Mouse (Mus musculus): Measurements from ENCODE around the gene Hs3st3a1. TPM values are rescaled to one million over a fixed set of nuclear protein-coding genes. Genes with fewer than 3 reads are reported as not detected.

Hs3st3a1 gene
- polyA plus RNA-seq, 1 experiment from 2014 or later: 3.4 TPM

DNA sequence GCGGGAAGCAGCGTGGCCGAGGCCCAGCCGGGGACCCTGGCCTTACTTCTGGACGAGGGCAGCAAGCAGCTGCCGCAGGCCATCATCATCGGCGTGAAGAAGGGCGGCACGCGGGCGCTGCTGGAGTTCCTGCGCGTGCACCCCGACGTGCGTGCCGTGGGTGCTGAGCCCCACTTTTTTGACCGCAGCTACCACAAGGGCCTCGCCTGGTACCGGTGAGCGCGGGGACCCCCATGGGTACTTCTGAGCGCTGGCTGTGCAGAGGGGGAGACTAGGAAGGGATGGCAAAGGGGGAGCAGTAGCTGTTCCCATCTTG is 1.2 kb downstream of the Hs3st3a1 start, which contains the start of gene F930015N05Rik:
Gene F930015N05Rik, minus strand, starts transcription at position 242 of the 316 bp plus-strand sequence.
- H3K9ac ChIP-seq (ENCODE audit: low read length): peak within 1 kb of the TSS; percentile 91
- no peaks in the 10 kb centered on the region; the same call in 1 of the 2 replicates for H3K27me3 ChIP-seq (ENCODE audit: control insufficient read depth, insufficient read depth, low read length)
- H3K4me1 ChIP-seq (ENCODE audit: control insufficient read depth, insufficient read depth, low read length): peaks cover 6% of the 10 kb centered on the region; the same call in 1 of the 2 replicates
- ATAC-seq (ENCODE audit: low FRiP score) (peak; percentile 25; the same call in 1 of the 2 replicates), DNase-seq (ENCODE audit: low spot score, missing footprints) (peak; percentile 93)
- peak within 1 kb of the TSS; percentile 66 for H3K4me3 ChIP-seq (ENCODE audit: low read depth, low read length)
- H3K4me2 ChIP-seq: peak within 1 kb of the TSS; percentile 97
- H3K27ac ChIP-seq (ENCODE audit: low read depth, low read length): peak within 1 kb of the TSS; percentile 59
- no peaks in the 10 kb centered on the region for H3K9me3 ChIP-seq (ENCODE audit: control insufficient read depth, low read length)
- under 1% methylated on average over 24 of the region's 24 CpGs for WGBS
- no peaks in the 10 kb centered on the region for H3K36me3 ChIP-seq (ENCODE audit: control insufficient read depth, insufficient read depth, low read length)

DNA sequence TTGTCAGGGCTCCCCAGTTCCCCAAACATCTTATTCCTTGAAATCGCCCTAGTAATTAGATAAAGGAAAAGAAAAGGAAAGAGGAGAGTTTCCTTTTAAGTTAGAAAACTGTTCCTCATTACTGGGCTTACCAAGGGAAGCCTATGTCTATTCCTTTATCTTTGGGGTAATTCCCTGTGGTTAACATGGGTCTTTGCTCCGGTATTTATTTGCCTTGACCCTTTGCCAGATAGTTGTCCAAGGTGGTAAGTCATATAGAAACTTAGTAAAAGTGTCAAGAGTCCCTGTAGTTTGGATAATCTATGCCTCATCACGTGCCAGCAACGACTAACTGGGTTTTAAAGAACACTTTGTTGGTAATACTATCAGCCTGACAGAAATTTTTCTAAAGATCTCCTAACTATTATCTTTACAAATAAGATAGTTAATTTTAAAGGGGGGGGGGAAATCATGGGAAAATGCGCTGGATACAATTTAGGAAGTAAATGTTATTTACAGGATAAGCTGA is 1.7 kb downstream of the Hs3st3a1 start:
- no peaks in the 10 kb centered on the region for H3K36me3 ChIP-seq (ENCODE audit: control insufficient read depth, insufficient read depth, low read length)
- H3K27me3 ChIP-seq (ENCODE audit: control insufficient read depth, insufficient read depth, low read length): no peaks in the 10 kb centered on the region; the same call in 1 of the 2 replicates
- H3K9ac ChIP-seq (ENCODE audit: low read length): peak overlapping the region; percentile 91
- peak overlapping the region; percentile 66 for H3K4me3 ChIP-seq (ENCODE audit: low read depth, low read length)
- WGBS: 14% methylated on average over 5 of the region's 5 CpGs
- H3K9me3 ChIP-seq (ENCODE audit: control insufficient read depth, low read length): no peaks in the 10 kb centered on the region
- H3K4me2 ChIP-seq: peak overlapping the region; percentile 97
- no peak overlapping the region for H3K27ac ChIP-seq (ENCODE audit: low read depth, low read length)
- DNase-seq (ENCODE audit: low spot score, missing footprints): peak; percentile 95
- peaks cover 6% of the 10 kb centered on the region; the same call in 1 of the 2 replicates for H3K4me1 ChIP-seq (ENCODE audit: control insufficient read depth, insufficient read depth, low read length)
- no peak for ATAC-seq (ENCODE audit: low FRiP score)

GRCm38 (mm10) chr11:64437721-64438120 is 2.6 kb downstream of the Hs3st3a1 start:
- DNase-seq (ENCODE audit: low spot score, missing footprints) (peak; percentile 88), ATAC-seq (ENCODE audit: low FRiP score) (no peak)
- no peak overlapping the region for H3K27ac ChIP-seq (ENCODE audit: low read depth, low read length)
- no peaks in the 10 kb centered on the region; the same call in 1 of the 2 replicates for H3K27me3 ChIP-seq (ENCODE audit: control insufficient read depth, insufficient read depth, low read length)
- H3K36me3 ChIP-seq (ENCODE audit: control insufficient read depth, insufficient read depth, low read length): no peaks in the 10 kb centered on the region
- no peak overlapping the region for H3K9ac ChIP-seq (ENCODE audit: low read length)
- 19% methylated on average over 3 of the region's 3 CpGs for WGBS
- H3K4me2 ChIP-seq: peak overlapping the region; percentile 28; the same call in 1 of the 2 replicates
- H3K4me3 ChIP-seq (ENCODE audit: low read depth, low read length): peak overlapping the region; percentile 3; the same call in 1 of the 2 replicates
- peaks cover 9% of the 10 kb centered on the region for H3K4me1 ChIP-seq (ENCODE audit: control insufficient read depth, insufficient read depth, low read length)
- no peaks in the 10 kb centered on the region for H3K9me3 ChIP-seq (ENCODE audit: control insufficient read depth, low read length)

GRCm38 (mm10) chr11:64438909-64439308 is 3.8 kb downstream of the Hs3st3a1 start:
- 27% methylated on average over 3 of the region's 3 CpGs for WGBS

DNA sequence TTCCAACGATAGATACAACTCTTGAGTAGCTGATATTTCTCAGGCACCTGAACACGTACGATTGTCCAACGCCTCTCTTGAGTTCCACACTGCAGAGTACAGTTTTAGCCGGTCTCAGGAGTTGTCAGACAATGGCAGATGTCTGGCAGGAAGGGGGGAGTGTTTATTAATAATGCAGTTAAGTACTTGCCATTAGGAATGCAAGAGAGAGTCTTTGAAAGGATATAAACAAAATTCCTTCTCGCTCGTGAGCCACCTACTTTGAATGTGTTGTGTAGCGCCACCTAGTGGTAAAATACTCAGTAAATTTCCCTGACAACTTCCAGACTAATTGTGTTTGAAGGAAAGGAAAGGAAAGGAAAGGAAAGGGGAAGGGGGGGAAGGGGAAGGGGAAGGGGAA is 7.0 kb downstream of the Hs3st3a1 start:
- no peaks in the 10 kb centered on the region for H3K36me3 ChIP-seq (ENCODE audit: control insufficient read depth, insufficient read depth, low read length)
- H3K27ac ChIP-seq (ENCODE audit: low read depth, low read length): no peak overlapping the region
- DNase-seq (ENCODE audit: low spot score, missing footprints): peak; percentile 97
- no peak for ATAC-seq (ENCODE audit: low FRiP score)
- H3K9ac ChIP-seq (ENCODE audit: low read length): no peak overlapping the region
- no peak overlapping the region for H3K4me3 ChIP-seq (ENCODE audit: low read depth, low read length)
- H3K4me2 ChIP-seq: no peak overlapping the region
- 39% methylated on average over 8 of the region's 8 CpGs for WGBS
- H3K9me3 ChIP-seq (ENCODE audit: control insufficient read depth, low read length): no peaks in the 10 kb centered on the region
- H3K4me1 ChIP-seq (ENCODE audit: control insufficient read depth, insufficient read depth, low read length): peaks cover 4% of the 10 kb centered on the region; the same call in 1 of the 2 replicates
- no peaks in the 10 kb centered on the region for H3K27me3 ChIP-seq (ENCODE audit: control insufficient read depth, insufficient read depth, low read length)

More at GRCm38 (mm10) chr11:64438909-64439308, 3.8 kb downstream of the Hs3st3a1 start:
- ATAC-seq (ENCODE audit: low FRiP score) (no peak), DNase-seq (ENCODE audit: low spot score, missing footprints) (no peak)
- Histone ChIP-seq H3K27ac (ENCODE audit: low read depth, low read length) (no peak overlapping the region), H3K9me3 (ENCODE audit: control insufficient read depth, low read length) (no peaks in the 10 kb centered on the region), H3K36me3 (ENCODE audit: control insufficient read depth, insufficient read depth, low read length) (no peaks in the 10 kb centered on the region), H3K4me1 (ENCODE audit: control insufficient read depth, insufficient read depth, low read length) (peaks cover 9% of the 10 kb centered on the region), H3K9ac (ENCODE audit: low read length) (no peak overlapping the region), H3K4me2 (no peak overlapping the region), H3K4me3 (ENCODE audit: low read depth, low read length) (no peak overlapping the region), H3K27me3 (ENCODE audit: control insufficient read depth, insufficient read depth, low read length) (no peaks in the 10 kb centered on the region; the same call in 1 of the 2 replicates)

GRCm38 (mm10) chr11:64442701-64443100 is 7.6 kb downstream of the Hs3st3a1 start:
- DNase-seq (ENCODE audit: low spot score, missing footprints): peak; percentile 56
- no peaks in the 10 kb centered on the region for H3K36me3 ChIP-seq (ENCODE audit: control insufficient read depth, insufficient read depth, low read length)
- no peak overlapping the region for H3K27ac ChIP-seq (ENCODE audit: low read depth, low read length)
- H3K9me3 ChIP-seq (ENCODE audit: control insufficient read depth, low read length): no peaks in the 10 kb centered on the region
- H3K4me3 ChIP-seq (ENCODE audit: low read depth, low read length): no peak overlapping the region
- no peaks in the 10 kb centered on the region for H3K27me3 ChIP-seq (ENCODE audit: control insufficient read depth, insufficient read depth, low read length)
- no peak overlapping the region for H3K9ac ChIP-seq (ENCODE audit: low read length)
- peaks cover 4% of the 10 kb centered on the region; the same call in 1 of the 2 replicates for H3K4me1 ChIP-seq (ENCODE audit: control insufficient read depth, insufficient read depth, low read length)
- ATAC-seq (ENCODE audit: low FRiP score): no peak
- 43% methylated on average over 3 of the region's 3 CpGs for WGBS
- no peak overlapping the region for H3K4me2 ChIP-seq

GRCm38 (mm10) chr11:64445227-64445626 is 10.1 kb downstream of the Hs3st3a1 start:
- ATAC-seq (ENCODE audit: low FRiP score) (no peak), DNase-seq (ENCODE audit: low spot score, missing footprints) (peak; percentile 35)
- Histone ChIP-seq H3K9ac (ENCODE audit: low read length) (no peak overlapping the region), H3K4me2 (no peak overlapping the region), H3K27ac (ENCODE audit: low read depth, low read length) (no peak overlapping the region), H3K4me1 (ENCODE audit: control insufficient read depth, insufficient read depth, low read length) (peaks cover 4% of the 10 kb centered on the region; the same call in 1 of the 2 replicates), H3K9me3 (ENCODE audit: control insufficient read depth, low read length) (no peaks in the 10 kb centered on the region), H3K27me3 (ENCODE audit: control insufficient read depth, insufficient read depth, low read length) (no peaks in the 10 kb centered on the region), H3K36me3 (ENCODE audit: control insufficient read depth, insufficient read depth, low read length) (no peaks in the 10 kb centered on the region), H3K4me3 (ENCODE audit: low read depth, low read length) (no peak overlapping the region)
- 83% methylated on average over 1 of the region's 1 CpGs for WGBS

DNA sequence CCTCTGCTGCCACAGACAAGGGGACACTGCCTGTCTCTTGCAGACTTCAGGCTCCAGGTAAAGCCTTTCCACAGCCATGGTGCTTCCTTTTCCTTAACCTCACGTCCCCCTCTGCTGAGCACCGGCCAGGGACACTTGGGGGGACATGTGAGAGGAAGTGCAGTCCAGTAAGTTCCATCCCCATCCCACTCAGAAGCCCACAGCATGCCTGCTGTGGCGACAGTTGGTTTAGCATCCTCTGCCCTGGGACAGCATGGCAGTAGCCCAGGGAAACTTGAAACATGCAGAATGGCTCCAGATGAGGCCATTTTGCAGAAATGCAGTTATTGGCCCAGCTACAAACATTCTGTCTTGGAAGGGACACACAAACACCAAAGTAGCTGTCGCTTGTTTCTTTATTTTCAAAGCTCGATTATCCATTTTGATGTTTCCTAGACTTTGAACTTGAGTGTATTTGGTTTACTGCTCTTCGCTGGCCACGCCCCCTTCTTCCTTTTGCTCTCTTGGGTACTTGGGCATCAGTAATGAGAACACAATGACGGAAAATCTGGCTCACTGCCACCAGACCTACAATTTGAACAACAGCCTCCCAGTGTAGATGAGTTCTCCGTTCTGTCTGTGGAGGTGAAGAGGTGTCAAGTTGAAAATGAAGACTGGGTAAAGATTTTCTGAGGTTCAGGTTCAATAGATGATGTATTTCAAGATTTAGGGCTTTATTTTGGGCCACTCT is 13.6 kb downstream of the Hs3st3a1 start:
- WGBS: 84% methylated on average over 9 of the region's 9 CpGs

DNA sequence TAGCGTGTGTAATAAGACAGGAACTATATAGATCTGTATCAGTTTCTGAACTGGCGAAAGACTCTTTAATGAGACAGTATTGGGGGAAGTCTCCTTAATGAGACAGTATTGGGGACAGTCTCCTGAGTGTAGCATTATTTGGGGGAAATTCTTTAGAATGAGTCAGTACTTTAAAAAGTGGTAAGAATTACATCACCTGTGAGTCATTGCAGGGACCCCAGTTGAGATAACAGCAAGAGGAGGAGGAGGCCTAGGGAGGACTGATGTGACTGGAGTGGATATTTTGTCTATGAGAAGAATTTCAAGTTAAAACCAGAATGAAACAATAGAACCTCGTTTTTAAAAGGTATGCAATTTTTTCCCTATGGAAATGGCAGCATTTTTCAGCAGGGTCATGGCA is 26.6 kb downstream of the Hs3st3a1 start:
- Histone ChIP-seq H3K4me3 (ENCODE audit: low read depth, low read length) (no peak overlapping the region), H3K36me3 (ENCODE audit: control insufficient read depth, insufficient read depth, low read length) (no peaks in the 10 kb centered on the region), H3K4me1 (ENCODE audit: control insufficient read depth, insufficient read depth, low read length) (no peaks in the 10 kb centered on the region), H3K27me3 (ENCODE audit: control insufficient read depth, insufficient read depth, low read length) (no peaks in the 10 kb centered on the region), H3K27ac (ENCODE audit: low read depth, low read length) (no peak overlapping the region), H3K4me2 (no peak overlapping the region), H3K9ac (ENCODE audit: low read length) (no peak overlapping the region), H3K9me3 (ENCODE audit: control insufficient read depth, low read length) (no peaks in the 10 kb centered on the region)
- ATAC-seq (ENCODE audit: low FRiP score): no peak
- no peak for DNase-seq (ENCODE audit: low spot score, missing footprints)
- WGBS: 85% methylated on average over 3 of the region's 3 CpGs

More for the DNA sequence above, 13.6 kb downstream of the Hs3st3a1 start:
- Histone ChIP-seq H3K27ac (ENCODE audit: low read depth, low read length) (no peak overlapping the region), H3K36me3 (ENCODE audit: control insufficient read depth, insufficient read depth, low read length) (no peaks in the 10 kb centered on the region), H3K4me2 (no peak overlapping the region), H3K9ac (ENCODE audit: low read length) (no peak overlapping the region), H3K9me3 (ENCODE audit: control insufficient read depth, low read length) (no peaks in the 10 kb centered on the region), H3K4me3 (ENCODE audit: low read depth, low read length) (no peak overlapping the region), H3K4me1 (ENCODE audit: control insufficient read depth, insufficient read depth, low read length) (0 out of 2 replicates have a peak, but pooled peaks cover 4% of the 10 kb centered on the region), H3K27me3 (ENCODE audit: control insufficient read depth, insufficient read depth, low read length) (no peaks in the 10 kb centered on the region)
- ATAC-seq (ENCODE audit: low FRiP score) (no peak), DNase-seq (ENCODE audit: low spot score, missing footprints) (no peak)

All from midbrain, embryonic 11.5 days (tissue).